Mouse (Mus musculus): Measurements from ENCODE around the gene Tnnt1. TPM values are rescaled to one million over a fixed set of nuclear protein-coding genes. Genes with fewer than 3 reads are reported as not detected.

The Tnnt1 gene
- polyA plus RNA-seq, 1 experiment from 2014 or later = 72.7 TPM

- ATAC-seq (ENCODE audit: insufficient read depth, low FRiP score, low TSS enrichment) = no peak
- Histone ChIP-seq H3K27ac (ENCODE audit: low read depth, low read length) (no peak overlapping the region), H3K27me3 (ENCODE audit: control insufficient read depth, insufficient read depth, low read length) (no peaks in the 10 kb centered on the region), H3K36me3 (ENCODE audit: control insufficient read depth, insufficient read depth, low read length) (no peaks in the 10 kb centered on the region), H3K4me3 (ENCODE audit: low read depth, low read length) (no peak overlapping the region), H3K9ac (ENCODE audit: low read length) (no peak overlapping the region), H3K9me3 (ENCODE audit: control insufficient read depth, low read length) (no peaks in the 10 kb centered on the region), H3K4me2 (ENCODE audit: low read depth) (no peak overlapping the region), H3K4me1 (ENCODE audit: control insufficient read depth, insufficient read depth, low read length) (peaks cover 24% of the 10 kb centered on the region)
- WGBS = 86% methylated on average over 4 of the region's 4 CpGs
- DNase-seq (ENCODE audit: low spot score) = no peak
Measured at GRCm38 (mm10) chr7:4503100-4503499, 13.1 kb downstream of the Tnnt1 start.

DNA sequence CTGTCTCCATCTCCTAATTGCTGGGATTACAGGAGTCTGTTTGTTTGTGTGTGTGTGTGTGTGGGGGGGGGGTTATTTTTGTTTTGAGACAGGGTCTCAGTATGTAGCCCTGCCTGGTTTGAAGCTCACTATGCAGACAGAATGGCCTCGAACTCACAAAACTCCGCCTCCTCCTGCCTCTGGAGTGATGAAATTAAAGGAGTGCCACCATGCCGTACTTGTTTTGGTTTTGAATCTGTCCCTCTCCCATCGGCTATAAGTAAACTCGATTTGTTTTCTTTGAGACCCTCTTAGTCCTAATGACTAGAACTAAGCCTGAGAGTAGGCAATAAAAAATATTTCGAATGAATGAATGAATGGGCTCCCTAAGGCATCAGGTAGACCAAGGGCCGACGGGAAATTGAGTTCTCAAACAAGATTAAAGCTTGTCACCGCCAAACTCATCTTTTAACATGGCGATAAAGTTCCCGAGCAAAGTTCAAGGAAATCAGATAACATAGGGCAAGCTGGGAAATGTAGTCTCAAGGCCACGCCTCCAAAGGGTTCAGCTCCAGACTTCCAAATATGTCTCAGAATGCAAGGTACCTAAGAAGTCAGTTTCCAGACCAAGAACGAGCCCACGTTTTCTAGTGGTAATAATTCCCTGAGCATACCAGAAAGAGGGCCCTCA is 13.6 kb downstream of the Tnnt1 start:
- Histone ChIP-seq H3K4me2 (ENCODE audit: low read depth) (peak overlapping the region; percentile 65), H3K9ac (ENCODE audit: low read length) (peak overlapping the region; percentile 92; the same call in 1 of the 2 replicates), H3K4me1 (ENCODE audit: control insufficient read depth, insufficient read depth, low read length) (peaks cover 28% of the 10 kb centered on the region), H3K27ac (ENCODE audit: low read depth, low read length) (no peak overlapping the region), H3K4me3 (ENCODE audit: low read depth, low read length) (peak overlapping the region; percentile 94), H3K36me3 (ENCODE audit: control insufficient read depth, insufficient read depth, low read length) (no peaks in the 10 kb centered on the region), H3K9me3 (ENCODE audit: control insufficient read depth, low read length) (no peaks in the 10 kb centered on the region), H3K27me3 (ENCODE audit: control insufficient read depth, insufficient read depth, low read length) (no peaks in the 10 kb centered on the region)
- no peak for ATAC-seq (ENCODE audit: insufficient read depth, low FRiP score, low TSS enrichment)
- DNase-seq (ENCODE audit: low spot score) = peak; percentile 34
- WGBS = 13% methylated on average over 14 of the region's 14 CpGs

GRCm38 (mm10) chr7:4501558-4502397 is 14.4 kb downstream of the Tnnt1 start, which contains the start of gene Ppp1r12c:
Gene Ppp1r12c, minus strand, starts transcription at chr7:4501680.
- Histone ChIP-seq H3K9me3 (ENCODE audit: control insufficient read depth, low read length) (no peaks in the 10 kb centered on the region), H3K9ac (ENCODE audit: low read length) (peak within 1 kb of the TSS; percentile 92), H3K4me1 (ENCODE audit: control insufficient read depth, insufficient read depth, low read length) (peaks cover 28% of the 10 kb centered on the region), H3K27me3 (ENCODE audit: control insufficient read depth, insufficient read depth, low read length) (no peaks in the 10 kb centered on the region), H3K27ac (ENCODE audit: low read depth, low read length) (peak within 1 kb of the TSS; percentile 79), H3K4me3 (ENCODE audit: low read depth, low read length) (peak within 1 kb of the TSS; percentile 94), H3K4me2 (ENCODE audit: low read depth) (peak within 1 kb of the TSS; percentile 65), H3K36me3 (ENCODE audit: control insufficient read depth, insufficient read depth, low read length) (no peaks in the 10 kb centered on the region)
- DNase-seq (ENCODE audit: low spot score) (peak; percentile 92), ATAC-seq (ENCODE audit: insufficient read depth, low FRiP score, low TSS enrichment) (peak; percentile 87)
- under 1% methylated on average over 60 of the region's 62 CpGs for WGBS

GRCm38 (mm10) chr7:4500892-4501471 is 15.2 kb downstream of the Tnnt1 start:
- peaks cover 28% of the 10 kb centered on the region for H3K4me1 ChIP-seq (ENCODE audit: control insufficient read depth, insufficient read depth, low read length)
- H3K9me3 ChIP-seq (ENCODE audit: control insufficient read depth, low read length) = no peaks in the 10 kb centered on the region
- peak overlapping the region; percentile 79 for H3K27ac ChIP-seq (ENCODE audit: low read depth, low read length)
- under 1% methylated on average over 37 of the region's 52 CpGs for WGBS
- peak overlapping the region; percentile 92 for H3K9ac ChIP-seq (ENCODE audit: low read length)
- H3K4me2 ChIP-seq (ENCODE audit: low read depth) = peak overlapping the region; percentile 65
- H3K36me3 ChIP-seq (ENCODE audit: control insufficient read depth, insufficient read depth, low read length) = 0 out of 2 replicates have a peak, but pooled peaks cover 3% of the 10 kb centered on the region
- ATAC-seq (ENCODE audit: insufficient read depth, low FRiP score, low TSS enrichment) (peak; percentile 35), DNase-seq (ENCODE audit: low spot score) (peak; percentile 33)
- peak overlapping the region; percentile 94 for H3K4me3 ChIP-seq (ENCODE audit: low read depth, low read length)
- H3K27me3 ChIP-seq (ENCODE audit: control insufficient read depth, insufficient read depth, low read length) = no peaks in the 10 kb centered on the region

- Histone ChIP-seq H3K27me3 (ENCODE audit: control insufficient read depth, insufficient read depth, low read length) (no peaks in the 10 kb centered on the region), H3K4me2 (ENCODE audit: low read depth) (peak overlapping the region; percentile 21), H3K27ac (ENCODE audit: low read depth, low read length) (no peak overlapping the region), H3K36me3 (ENCODE audit: control insufficient read depth, insufficient read depth, low read length) (0 out of 2 replicates have a peak, but pooled peaks cover 3% of the 10 kb centered on the region), H3K4me1 (ENCODE audit: control insufficient read depth, insufficient read depth, low read length) (peaks cover 28% of the 10 kb centered on the region), H3K4me3 (ENCODE audit: low read depth, low read length) (no peak overlapping the region), H3K9me3 (ENCODE audit: control insufficient read depth, low read length) (no peaks in the 10 kb centered on the region), H3K9ac (ENCODE audit: low read length) (peak overlapping the region; percentile 8; the same call in 1 of the 2 replicates)
- 92% methylated on average over 4 of the region's 4 CpGs for WGBS
- ATAC-seq (ENCODE audit: insufficient read depth, low FRiP score, low TSS enrichment) (no peak), DNase-seq (ENCODE audit: low spot score) (no peak)
Measured at GRCm38 (mm10) chr7:4499034-4499433, 17.1 kb downstream of the Tnnt1 start.

DNA sequence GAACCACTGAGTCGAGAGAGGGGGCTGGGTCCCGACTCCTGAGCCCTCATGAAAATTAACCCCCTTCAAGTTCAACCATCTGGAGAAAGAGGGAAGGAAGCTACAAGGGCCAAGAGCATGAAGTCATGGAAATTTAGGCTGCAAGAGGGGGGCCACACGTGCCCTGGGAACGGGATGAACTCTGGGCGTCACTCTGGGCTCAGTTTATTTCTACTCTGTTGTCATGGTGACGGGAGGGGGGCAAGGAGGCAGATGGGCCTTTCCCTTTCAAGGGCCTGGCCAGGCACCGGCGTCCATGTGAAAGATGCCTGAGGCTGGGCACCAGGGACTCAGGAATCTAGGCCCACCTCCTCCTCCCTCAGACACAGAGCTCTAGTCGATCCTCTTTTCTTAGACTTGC is 17.9 kb downstream of the Tnnt1 start:
- 0 out of 2 replicates have a peak, but pooled peaks cover 3% of the 10 kb centered on the region for H3K36me3 ChIP-seq (ENCODE audit: control insufficient read depth, insufficient read depth, low read length)
- no peaks in the 10 kb centered on the region for H3K9me3 ChIP-seq (ENCODE audit: control insufficient read depth, low read length)
- peaks cover 28% of the 10 kb centered on the region for H3K4me1 ChIP-seq (ENCODE audit: control insufficient read depth, insufficient read depth, low read length)
- peak; percentile 68 for ATAC-seq (ENCODE audit: insufficient read depth, low FRiP score, low TSS enrichment)
- H3K4me2 ChIP-seq (ENCODE audit: low read depth) = no peak overlapping the region; the same call in none of the 2 replicates
- H3K9ac ChIP-seq (ENCODE audit: low read length) = peak overlapping the region; percentile 15; the same call in 1 of the 2 replicates
- DNase-seq (ENCODE audit: low spot score) = peak; percentile 80
- no peaks in the 10 kb centered on the region for H3K27me3 ChIP-seq (ENCODE audit: control insufficient read depth, insufficient read depth, low read length)
- no peak overlapping the region; the same call in 1 of the 2 replicates for H3K4me3 ChIP-seq (ENCODE audit: low read depth, low read length)
- no peak overlapping the region for H3K27ac ChIP-seq (ENCODE audit: low read depth, low read length)
- WGBS = 18% methylated on average over 9 of the region's 9 CpGs

- DNase-seq (ENCODE audit: low spot score) (no peak), ATAC-seq (ENCODE audit: insufficient read depth, low FRiP score, low TSS enrichment) (no peak)
- H3K4me1 ChIP-seq (ENCODE audit: control insufficient read depth, insufficient read depth, low read length) = peaks cover 28% of the 10 kb centered on the region
- no peak overlapping the region for H3K27ac ChIP-seq (ENCODE audit: low read depth, low read length)
- no peaks in the 10 kb centered on the region for H3K27me3 ChIP-seq (ENCODE audit: control insufficient read depth, insufficient read depth, low read length)
- 0 out of 2 replicates have a peak, but pooled peaks cover 3% of the 10 kb centered on the region for H3K36me3 ChIP-seq (ENCODE audit: control insufficient read depth, insufficient read depth, low read length)
- H3K4me3 ChIP-seq (ENCODE audit: low read depth, low read length) = no peak overlapping the region
- H3K9me3 ChIP-seq (ENCODE audit: control insufficient read depth, low read length) = no peaks in the 10 kb centered on the region
- no peak overlapping the region for H3K9ac ChIP-seq (ENCODE audit: low read length)
- 96% methylated on average over 9 of the region's 9 CpGs for WGBS
- no peak overlapping the region for H3K4me2 ChIP-seq (ENCODE audit: low read depth)
Measured at GRCm38 (mm10) chr7:4497271-4497903, 18.8 kb downstream of the Tnnt1 start.

- H3K4me1 ChIP-seq (ENCODE audit: control insufficient read depth, insufficient read depth, low read length) = peaks cover 28% of the 10 kb centered on the region
- 91% methylated on average over 3 of the region's 3 CpGs for WGBS
- DNase-seq (ENCODE audit: low spot score) (no peak), ATAC-seq (ENCODE audit: insufficient read depth, low FRiP score, low TSS enrichment) (no peak)
- no peak overlapping the region for H3K4me3 ChIP-seq (ENCODE audit: low read depth, low read length)
- H3K36me3 ChIP-seq (ENCODE audit: control insufficient read depth, insufficient read depth, low read length) = 0 out of 2 replicates have a peak, but pooled peaks cover 3% of the 10 kb centered on the region
- H3K9me3 ChIP-seq (ENCODE audit: control insufficient read depth, low read length) = no peaks in the 10 kb centered on the region
- H3K27me3 ChIP-seq (ENCODE audit: control insufficient read depth, insufficient read depth, low read length) = no peaks in the 10 kb centered on the region
- H3K9ac ChIP-seq (ENCODE audit: low read length) = no peak overlapping the region
- no peak overlapping the region for H3K27ac ChIP-seq (ENCODE audit: low read depth, low read length)
- no peak overlapping the region for H3K4me2 ChIP-seq (ENCODE audit: low read depth)
Measured at GRCm38 (mm10) chr7:4496468-4496867, 19.7 kb downstream of the Tnnt1 start.
